Mouse (Mus musculus) brain, embryonic 14.5 days (tissue): ENCODE measurements at regions not wholly inside any gene's neighbourhood (a gene's known extent, or its start where the extent isn't known, plus 50 kb on each side); places are given as distances from the start of the nearest gene placed in this dataset.
"Not testable (repeated sequence)": the region's sequence is repeated elsewhere in the genome, so short reads cannot be mapped to it uniquely, and the experiment has no call there.

Experiments used
- DNase-seq: peaks from one replicate; pipeline ENCODE4 v3.0.0-alpha.2; 2011; ENCODE audit warnings: low read depth
- CTCF ChIP-seq: fragments of 200-500 bp; IDR thresholded peaks from 2 replicates; pipeline ENCODE4 v1.5.1; 2012; ENCODE audit warnings: inconsistent platforms, mild to moderate bottlenecking, moderate library complexity, borderline replicate concordance; ENCODE audit not compliant: insufficient read depth, insufficient read length; ENCODE audit errors: extremely low read depth
- POLR2A ChIP-seq: fragments of 200-500 bp; IDR thresholded peaks from 2 replicates; pipeline ENCODE4 v1.6.1; 2012; ENCODE audit warnings: mild to moderate bottlenecking, inconsistent platforms, borderline replicate concordance; ENCODE audit not compliant: poor library complexity, insufficient read depth, insufficient read length, severe bottlenecking; ENCODE audit errors: extremely low read depth

DNA sequence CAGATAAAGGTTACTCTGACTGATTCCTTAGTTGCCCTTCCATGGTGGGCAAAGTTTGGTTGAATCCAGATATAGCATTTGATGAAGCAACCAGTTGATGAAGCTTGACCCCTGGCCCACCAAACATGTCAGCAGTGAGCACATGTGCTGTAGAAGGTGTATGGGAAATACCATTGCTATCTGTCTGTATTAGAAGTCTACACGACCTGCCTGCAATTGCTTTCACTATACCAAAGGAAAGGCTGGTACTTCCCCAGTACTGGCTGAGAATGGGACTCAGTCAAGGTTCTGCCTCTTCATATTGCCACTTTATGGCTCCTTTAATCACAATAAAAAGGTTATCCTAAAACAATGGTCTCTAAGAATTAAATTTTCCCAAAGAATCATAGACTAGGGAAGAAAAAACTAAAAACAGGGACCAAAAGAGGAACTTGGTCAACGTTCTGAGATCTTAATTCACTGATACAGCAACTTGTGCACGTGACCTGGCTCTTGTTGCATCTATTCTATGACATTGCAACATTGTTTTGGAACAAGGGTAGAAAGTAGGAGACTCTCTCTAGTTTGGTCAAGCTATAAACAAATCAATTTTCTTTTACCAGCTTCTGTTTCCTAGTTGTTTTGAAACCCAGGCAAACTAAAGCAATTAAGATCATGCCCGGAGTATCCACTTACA lies 284.0 kb downstream of the Rapgef2 start:
- DNase-seq = no peak
- TF ChIP-seq POLR2A = no peak
- TF ChIP-seq CTCF = no peak

GRCm38 (mm10) chr3:79001754-79002153 lies 284.6 kb downstream of the Rapgef2 start:
- no peak for DNase-seq
- TF ChIP-seq CTCF = no peak
- no peak for TF ChIP-seq POLR2A

DNA sequence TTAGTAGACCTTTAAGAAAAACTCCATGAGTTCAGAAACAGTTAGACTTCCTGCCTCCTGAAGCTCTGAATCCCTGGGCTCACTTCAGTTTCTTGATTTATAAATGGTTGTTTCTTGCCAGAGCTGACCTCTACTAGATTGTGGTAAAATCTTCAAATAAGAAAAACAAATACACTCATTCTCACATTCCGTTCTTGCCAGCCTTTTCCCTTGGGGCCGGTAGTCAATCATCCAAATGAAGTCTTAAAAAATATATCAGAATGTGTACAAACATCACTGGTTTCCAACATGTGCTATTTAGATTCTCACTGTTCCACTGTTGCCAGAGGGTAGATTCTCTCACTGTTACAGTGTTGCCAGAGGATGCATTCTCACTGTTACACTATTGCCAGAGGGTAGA lies 286.0 kb downstream of the Rapgef2 start:
- peak; percentile 34 for DNase-seq
- TF ChIP-seq POLR2A (no peak), CTCF (no peak)

GRCm38 (mm10) chr3:78999803-79000202 lies 286.5 kb downstream of the Rapgef2 start:
- TF ChIP-seq CTCF (no peak), POLR2A (no peak)

GRCm38 (mm10) chr3:78988120-78988519 lies 298.2 kb downstream of the Rapgef2 start:
- TF ChIP-seq CTCF = no peak
- TF ChIP-seq POLR2A = no peak
- DNase-seq = peak; percentile 7

More at GRCm38 (mm10) chr3:78999803-79000202, 286.5 kb downstream of the Rapgef2 start:
- peak; percentile 9 for DNase-seq

DNA sequence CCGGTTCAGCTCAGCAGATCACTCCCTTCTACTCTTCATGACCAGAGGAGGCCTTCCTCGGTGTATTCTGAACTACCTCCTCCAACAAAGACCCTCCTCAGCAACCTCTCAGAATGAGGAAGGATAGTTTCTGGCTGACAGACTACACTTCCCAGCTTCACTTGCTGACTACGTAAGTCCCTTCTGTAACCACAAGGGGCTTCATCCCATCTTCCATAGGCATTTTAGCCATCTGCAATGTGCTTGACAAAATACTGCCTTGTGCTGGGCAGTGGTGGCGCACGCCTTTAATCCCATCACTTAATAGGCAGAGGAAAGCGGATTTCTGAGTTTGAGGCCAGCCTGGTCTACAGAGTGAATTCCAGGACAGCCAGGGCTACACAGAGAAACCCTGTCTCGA lies 299.6 kb downstream of the Rapgef2 start:
- TF ChIP-seq CTCF (no peak), POLR2A (no peak)
- no peak for DNase-seq

- no peak for TF ChIP-seq POLR2A
- no peak for DNase-seq
Observed at GRCm38 (mm10) chr3:78981057-78981456, 305.3 kb downstream of the Rapgef2 start.

GRCm38 (mm10) chr3:78978781-78979180 lies 307.5 kb downstream of the Rapgef2 start:
- no peak for DNase-seq
- TF ChIP-seq CTCF (no peak), POLR2A (no peak)

- peak; percentile 54 for DNase-seq
Observed at GRCm38 (mm10) chr3:78966683-78967549, 319.4 kb downstream of the Rapgef2 start.

DNA sequence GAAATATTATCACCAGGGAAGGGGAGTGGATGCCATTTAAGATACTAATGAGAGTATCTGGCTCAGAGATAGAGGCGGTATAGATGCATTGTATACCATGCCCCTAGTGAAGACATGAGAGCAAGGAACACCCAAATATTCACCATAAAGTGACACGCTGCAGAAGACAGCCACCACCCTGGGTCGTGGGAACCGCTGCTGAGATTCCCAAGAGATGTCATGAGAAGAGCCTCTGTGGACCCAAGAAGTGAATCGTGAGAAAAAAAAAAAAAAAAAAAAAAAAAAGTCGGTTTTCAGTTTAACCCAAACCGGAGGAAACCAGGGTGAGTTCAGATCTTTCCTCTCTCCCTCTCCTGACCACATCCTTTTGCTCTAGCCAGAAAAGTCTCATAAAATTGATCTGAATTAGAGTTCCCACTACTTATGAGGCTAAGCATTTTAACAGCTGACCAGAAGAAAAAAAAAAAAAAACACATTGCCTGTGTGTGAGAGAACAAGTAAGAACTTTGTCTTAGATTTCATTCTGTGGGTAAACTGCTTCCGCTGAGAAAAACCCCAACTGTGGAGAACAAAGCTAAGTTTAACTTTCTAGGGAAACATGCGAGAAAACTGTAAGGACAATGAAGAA lies 322.0 kb downstream of the Rapgef2 start:
- DNase-seq = no peak
- TF ChIP-seq CTCF (no peak), POLR2A (no peak)

DNA sequence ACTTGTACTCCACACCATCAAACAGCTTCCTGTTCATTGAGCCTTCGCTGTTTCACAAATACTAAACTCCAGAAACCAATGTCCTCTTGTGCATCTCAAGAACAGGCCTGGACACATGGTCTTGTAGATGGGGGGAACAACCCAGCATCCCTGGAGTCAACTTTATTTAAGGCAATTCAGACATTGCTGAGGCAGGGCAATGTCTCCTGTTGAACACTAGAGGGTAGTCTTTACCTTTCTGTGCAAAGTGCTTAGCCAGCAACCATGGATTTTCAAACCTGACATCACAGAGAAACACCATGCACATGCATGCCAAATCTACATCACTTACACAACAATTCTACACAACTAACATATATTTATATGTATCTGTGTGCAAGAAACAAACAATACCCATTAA lies 327.5 kb downstream of the Rapgef2 start:
- no peak for TF ChIP-seq POLR2A
- TF ChIP-seq CTCF = peak; percentile 86
- peak; percentile 87 for DNase-seq

- DNase-seq = no peak
- TF ChIP-seq POLR2A (no peak), CTCF (no peak)
Observed at GRCm38 (mm10) chr3:78955364-78955763, 331.0 kb downstream of the Rapgef2 start.

DNA sequence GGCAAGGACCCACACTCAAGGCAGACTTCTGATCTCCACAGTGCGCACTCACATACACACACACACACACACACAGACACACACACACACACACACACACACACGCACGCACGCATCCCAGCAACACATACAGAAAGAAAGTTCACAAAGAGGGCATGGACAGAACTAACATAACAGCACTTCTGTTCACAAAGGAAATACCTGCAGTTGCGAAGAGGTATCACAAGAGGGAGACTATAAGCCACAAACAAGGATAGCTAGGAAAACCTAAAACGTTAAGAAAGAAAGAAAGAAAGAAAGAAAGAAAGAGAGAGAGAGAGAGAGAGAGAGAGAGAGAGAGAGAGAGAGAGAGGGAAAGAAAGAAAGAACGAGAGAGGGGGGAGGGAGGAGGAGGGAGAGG lies 336.9 kb downstream of the Rapgef2 start:
- DNase-seq = not testable (repeated sequence)
